In the genomic region with DNA sequence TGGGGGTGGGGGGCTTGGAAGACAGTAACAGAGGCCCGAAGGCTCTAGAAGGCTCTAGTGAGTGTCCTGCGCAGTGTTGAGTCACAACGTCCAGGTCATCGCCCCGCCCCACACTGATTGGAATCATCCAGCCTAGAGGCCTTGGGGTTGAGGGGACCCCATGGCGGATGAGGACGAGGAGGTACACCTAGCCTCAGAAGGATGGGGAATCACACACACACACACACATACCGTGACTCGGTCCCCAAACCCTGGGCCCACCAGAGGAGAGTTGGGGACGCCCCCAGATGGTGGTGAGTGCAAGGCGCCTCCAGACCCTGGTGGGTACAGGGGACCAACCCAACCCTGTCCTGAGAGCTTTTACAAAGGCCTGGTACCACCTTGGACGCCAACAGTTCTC, we compare ENCODE assay signal across 8 mouse cellular contexts. TPM values are rescaled to one million over a fixed set of nuclear protein-coding genes. Genes with fewer than 3 reads are reported as not detected.
DNase-seq lines count a peak whose midpoint lies in the region; ATAC-seq and TF ChIP-seq lines count a peak whose summit lies in the region.

No protein-coding gene starts in this region.

- H3K27ac ChIP-seq in lung, embryonic 15.5 days, result no peak overlapping the region
- H3K27ac ChIP-seq in forebrain, postnatal 0 days (ENCODE audit: low read depth, low read length), result peak overlapping the region; percentile 88
- no peak overlapping the region for H3K27ac ChIP-seq in midbrain, embryonic 12.5 days (replicated peaks)

- no peaks in the 10 kb centered on the region for H3K9me3 ChIP-seq in lung, embryonic 15.5 days
- no peaks in the 10 kb centered on the region for H3K9me3 ChIP-seq in forebrain, postnatal 0 days (ENCODE audit: low read length)
- H3K9me3 ChIP-seq in midbrain, embryonic 12.5 days, result no peaks in the 10 kb centered on the region

- WGBS in lung, embryonic 15.5 days, result 13% methylated on average over 12 of the region's 12 CpGs
- 13% methylated on average over 12 of the region's 12 CpGs for WGBS in forebrain, postnatal 0 days
- WGBS in midbrain, embryonic 12.5 days, result 6% methylated on average over 12 of the region's 12 CpGs

- peak; percentile 35; the same call in 1 of the 2 replicates for ATAC-seq in lung, embryonic 15.5 days (ENCODE audit: borderline replicate concordance, extremely low read depth, low FRiP score, low TSS enrichment)
- ATAC-seq in forebrain, postnatal 0 days, result peak; percentile 60
- ATAC-seq in midbrain, embryonic 12.5 days (ENCODE audit: low FRiP score, low read depth), result peak; percentile 76; the same call in 1 of the 2 replicates

- H3K4me3 ChIP-seq in lung, embryonic 15.5 days, result peak overlapping the region; percentile 55
- H3K4me3 ChIP-seq in forebrain, postnatal 0 days (ENCODE audit: low read depth, low read length), result peak overlapping the region; percentile 60
- H3K4me3 ChIP-seq in midbrain, embryonic 12.5 days, result peak overlapping the region; percentile 59

- H3K4me2 ChIP-seq in lung, embryonic 15.5 days, result peak overlapping the region; percentile 92
- H3K4me2 ChIP-seq in forebrain, postnatal 0 days (ENCODE audit: low read depth), result peak overlapping the region; percentile 59
- peak overlapping the region; percentile 85 for H3K4me2 ChIP-seq in midbrain, embryonic 12.5 days (replicated peaks)

- H3K27me3 ChIP-seq in lung, embryonic 15.5 days, result no peaks in the 10 kb centered on the region; the same call in 1 of the 2 replicates
- no peaks in the 10 kb centered on the region for H3K27me3 ChIP-seq in forebrain, postnatal 0 days (ENCODE audit: insufficient read depth, low read length)
- H3K27me3 ChIP-seq in midbrain, embryonic 12.5 days, result peaks cover 20% of the 10 kb centered on the region

- H3K36me3 ChIP-seq in lung, embryonic 15.5 days, result no peaks in the 10 kb centered on the region
- H3K36me3 ChIP-seq in forebrain, postnatal 0 days (ENCODE audit: insufficient read depth), result peaks cover 10% of the 10 kb centered on the region; the same call in 1 of the 2 replicates
- no peaks in the 10 kb centered on the region for H3K36me3 ChIP-seq in midbrain, embryonic 12.5 days

- TF ChIP-seq CTCF in forebrain, postnatal 0 days (IDR thresholded peaks at IDR 0.05; ENCODE audit: low read depth), result no peak

- peak; percentile 15 for DNase-seq in embryo, embryonic 11 days
- no peak for DNase-seq in embryo, embryonic 10 days (ENCODE audit: low spot score)
- DNase-seq in lung, postnatal 14 days, result no peak
- DNase-seq in forebrain, postnatal 0 days, result peak; percentile 63
- DNase-seq in layer of hippocampus, adult 8-10 months (ENCODE audit: low spot score in 2 of 2), result no peak
- DNase-seq in ovary, adult 18-20 months (ENCODE audit: low spot score), result no peak

- H3K9ac ChIP-seq in lung, embryonic 15.5 days, result peak overlapping the region; percentile 52
- H3K9ac ChIP-seq in forebrain, postnatal 0 days, result peak overlapping the region; percentile 80
- peak overlapping the region; percentile 63 for H3K9ac ChIP-seq in midbrain, embryonic 12.5 days (replicated peaks)

- H3K4me1 ChIP-seq in lung, embryonic 15.5 days, result peaks cover 8% of the 10 kb centered on the region
- H3K4me1 ChIP-seq in forebrain, postnatal 0 days (ENCODE audit: insufficient read depth), result peaks cover 18% of the 10 kb centered on the region
- peaks cover 14% of the 10 kb centered on the region; the same call in 1 of the 2 replicates for H3K4me1 ChIP-seq in midbrain, embryonic 12.5 days

RNA-seq across cellular contexts. Expression of a gene that starts 20.7 kb away (rescaled TPM):
- polyA plus RNA-seq in lung, embryonic 15.5 days (2015; fragmentation: Nextera tagmentation; extraction: Ambion mirVana), result 16.0 and 16.9 TPM in 2 replicates
- total RNA-seq in forebrain, postnatal 0 days (2014; rRNA removed), result 253 and 303 TPM in 2 replicates
- polyA plus RNA-seq in forebrain, postnatal 0 days (2015; fragmentation: Nextera tagmentation; extraction: Ambion mirVana), result 361 and 392 TPM in 2 replicates
- polyA plus RNA-seq in midbrain, embryonic 12.5 days (2016; fragmentation: Nextera tagmentation; extraction: Ambion mirVana), result 45.5 and 50.4 TPM in 2 replicates
- 100 to 1,000 TPM; 413 to 462 (median 429) TPM for total RNA-seq in layer of hippocampus, adult 8-10 months (2022)

RNA-seq across cellular contexts. Expression of a gene that starts 20.9 kb away (rescaled TPM):
- polyA plus RNA-seq in lung, embryonic 15.5 days (2015; fragmentation: Nextera tagmentation; extraction: Ambion mirVana), result 6.4 and 6.6 TPM in 2 replicates
- total RNA-seq in forebrain, postnatal 0 days (2014; rRNA removed), result 9.4 and 12.5 TPM in 2 replicates
- 2.0 and 2.6 TPM in 2 replicates for polyA plus RNA-seq in forebrain, postnatal 0 days (2015; fragmentation: Nextera tagmentation; extraction: Ambion mirVana)
- 6.7 and 6.9 TPM in 2 replicates for polyA plus RNA-seq in midbrain, embryonic 12.5 days (2016; fragmentation: Nextera tagmentation; extraction: Ambion mirVana)
- 1 to 10 TPM; 6.7 to 9.0 (median 8.5) TPM for total RNA-seq in layer of hippocampus, adult 8-10 months (2022)

Comparison
In these comparisons a context has a peak if more than half of its experiments do, and no peak if none do; other contexts are left out.
1. DNase-seq: peak in embryo, embryonic 11 days (single experiment) and forebrain, postnatal 0 days (single experiment); none in embryo, embryonic 10 days (single experiment), lung, postnatal 14 days (single experiment), layer of hippocampus, adult 8-10 months (0 of 2) and ovary, adult 18-20 months (single experiment).
2. Peak in every context shown above with its lines, with median percentiles within 50 percentile points of each other: ATAC-seq, H3K4me2 ChIP-seq, H3K4me3 ChIP-seq and H3K9ac ChIP-seq.